Mouse (Mus musculus): ENCODE data around the gene Rnf212b. TPM values are rescaled to one million over a fixed set of nuclear protein-coding genes. Genes with fewer than 3 reads are reported as not detected.

Rnf212b gene
- total RNA-seq, 2 experiments from 2014 or later = not detected

DNA sequence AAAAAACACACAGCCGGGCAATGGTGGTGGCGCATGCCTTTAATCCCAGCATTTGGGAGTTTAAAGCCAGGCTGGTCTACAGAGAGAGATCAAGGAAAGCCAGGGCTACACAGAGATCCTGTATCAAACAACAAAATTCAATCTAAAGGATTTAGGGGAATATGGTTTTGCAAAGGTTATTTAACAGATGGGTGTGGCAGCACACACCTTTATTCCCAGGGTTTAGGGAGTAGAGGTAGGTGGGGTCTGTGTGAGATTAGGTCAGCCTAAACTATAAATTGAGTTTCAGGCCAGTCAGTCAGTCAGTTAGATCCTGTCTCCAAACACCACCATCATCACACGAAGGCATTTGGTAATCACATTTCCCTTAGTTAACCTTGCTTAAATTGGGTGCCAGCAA lies 78.3 kb downstream of the Rnf212b start, which contains the start of gene Pabpn1:
Pabpn1 (plus strand) TSS at position 301 of the 400 bp plus-strand sequence.
- peak within 1 kb of the TSS; percentile 91 for H3K27ac ChIP-seq
- DNase-seq (ENCODE audit: low spot score in 2 of 2) = no peak
- peak within 1 kb of the TSS; percentile 57 for H3K4me3 ChIP-seq
- no peak for TF ChIP-seq CTCF (conservative IDR thresholded peaks at IDR 0.05)

DNA sequence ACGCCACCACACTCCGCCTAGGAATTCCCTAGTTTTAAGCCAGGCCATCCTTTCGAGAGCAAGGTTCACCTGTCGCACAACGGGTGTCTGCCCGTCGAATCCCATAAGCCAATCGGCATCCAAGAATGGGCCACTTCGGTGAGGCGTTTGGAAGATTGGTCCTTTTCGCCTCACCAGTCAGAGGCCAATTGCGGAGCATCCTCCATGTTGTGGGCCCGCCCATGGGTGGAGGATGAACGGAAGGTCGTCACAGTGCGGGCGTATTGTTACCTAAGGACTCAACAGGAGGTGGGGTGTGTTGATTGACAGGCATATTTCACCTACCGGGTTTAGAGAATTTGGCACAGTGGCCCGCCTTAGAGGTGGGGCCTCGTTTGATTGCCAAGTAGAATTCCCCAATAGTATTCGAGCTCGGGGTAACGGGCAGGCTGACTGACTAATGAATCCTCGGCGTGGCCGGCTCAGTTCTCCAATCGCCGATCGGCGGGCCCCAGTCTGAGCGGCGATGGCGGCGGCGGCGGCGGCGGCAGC lies 79.8 kb downstream of the Rnf212b start:
- DNase-seq (ENCODE audit: low spot score in 2 of 2) = peak; percentile 97 to 100
- Histone ChIP-seq H3K4me3 (peak overlapping the region; percentile 57), H3K27ac (peak overlapping the region; percentile 99)
- 0 out of 2 replicates have a peak, but pooled peaks have one; percentile 2 for TF ChIP-seq CTCF (conservative IDR thresholded peaks at IDR 0.05)

DNA sequence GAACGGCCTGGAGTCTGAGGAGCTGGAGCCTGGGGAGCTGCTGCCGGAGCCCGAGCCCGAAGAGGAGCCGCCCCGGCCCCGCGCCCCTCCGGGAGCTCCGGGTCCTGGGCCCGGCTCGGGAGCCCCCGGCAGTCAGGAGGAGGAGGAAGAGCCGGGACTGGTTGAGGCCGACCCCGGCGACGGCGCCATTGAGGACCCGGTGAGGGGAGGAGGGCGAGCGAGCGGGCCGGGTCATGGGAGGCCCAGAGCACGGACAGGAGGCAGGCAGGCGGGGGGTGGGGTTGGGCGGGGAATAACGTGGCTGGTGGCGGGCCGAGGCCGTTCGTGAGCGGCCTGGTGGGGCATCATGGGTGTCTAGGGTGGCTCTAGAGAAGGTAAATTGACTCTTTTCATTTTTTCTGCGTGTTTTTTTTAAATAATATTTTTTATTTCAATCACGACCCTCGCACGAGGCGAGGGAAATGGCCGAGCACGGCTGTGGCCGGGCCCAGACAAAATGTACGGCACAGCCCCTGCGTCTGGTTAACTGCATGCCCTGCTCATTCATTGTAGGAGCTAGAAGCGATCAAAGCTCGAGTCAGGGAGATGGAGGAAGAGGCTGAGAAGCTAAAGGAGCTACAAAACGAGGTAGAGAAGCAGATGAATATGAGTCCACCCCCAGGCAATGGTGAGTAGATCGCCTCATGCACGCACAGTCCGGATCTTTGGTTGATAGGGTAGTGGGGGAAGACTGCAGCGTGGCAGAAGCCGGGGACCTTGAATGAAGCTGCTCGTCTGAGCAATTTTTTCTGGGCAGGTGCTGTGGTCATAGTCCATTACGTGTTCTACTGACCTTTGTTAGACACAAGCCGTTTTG lies 80.6 kb downstream of the Rnf212b start:
- TF ChIP-seq CTCF (conservative IDR thresholded peaks at IDR 0.05) = no peak

GRCm38 (mm10) chr14:54897445-54897844 lies 83.5 kb downstream of the Rnf212b start:
- Histone ChIP-seq H3K4me3 (no peak overlapping the region), H3K27ac (no peak overlapping the region)
- TF ChIP-seq CTCF (conservative IDR thresholded peaks at IDR 0.05) = no peak
- no peak for DNase-seq (ENCODE audit: low spot score in 2 of 2)

More for the DNA sequence above, 80.6 kb downstream of the Rnf212b start:
- Histone ChIP-seq H3K27ac (peak overlapping the region; percentile 99), H3K4me3 (peak overlapping the region; percentile 93)
- DNase-seq (ENCODE audit: low spot score in 2 of 2) = peak in 1 of 2 experiments; percentile 42

DNA sequence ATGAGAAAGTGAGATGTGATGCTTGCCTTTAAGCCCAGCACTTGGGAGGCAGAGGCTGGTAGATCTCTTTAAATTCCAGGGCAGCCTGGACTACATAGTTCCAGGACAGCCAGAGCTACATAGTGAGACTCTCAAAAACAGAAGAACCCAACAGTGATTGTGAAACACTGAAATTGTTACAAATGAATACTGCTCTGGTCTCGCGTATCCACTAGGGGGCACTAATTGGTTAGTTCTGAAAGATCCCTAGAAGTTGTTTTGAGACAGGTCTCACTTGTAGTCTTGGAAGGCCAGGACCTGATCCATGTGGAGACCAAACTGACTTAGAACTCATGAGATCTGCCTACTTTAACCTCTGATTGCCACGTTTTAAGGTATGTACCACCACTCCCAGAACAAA lies 86.4 kb downstream of the Rnf212b start:
- TF ChIP-seq CTCF (conservative IDR thresholded peaks at IDR 0.05) = peak; percentile 95
- peak overlapping the region; percentile 61 for H3K27ac ChIP-seq
- no peak overlapping the region for H3K4me3 ChIP-seq

GRCm38 (mm10) chr14:54903641-54904040 lies 89.7 kb downstream of the Rnf212b start:
- Histone ChIP-seq H3K4me3 (no peak overlapping the region), H3K27ac (no peak overlapping the region)
- no peak for TF ChIP-seq CTCF (conservative IDR thresholded peaks at IDR 0.05)
- no peak for DNase-seq (ENCODE audit: low spot score in 2 of 2)

More for the DNA sequence above, 86.4 kb downstream of the Rnf212b start:
- DNase-seq (ENCODE audit: low spot score in 2 of 2) = peak; percentile 83 to 87

Other genes with a start within 250 kb of the Rnf212b start
- gene Ajuba, start 236.6 kb upstream of the Rnf212b start, total RNA-seq (2021) = 1 to 10 TPM; 1.1 to 1.8 TPM
- 1 to 10 TPM; 5.8 to 7.1 TPM for gene 4931414P19Rik, start 208.1 kb upstream of the Rnf212b start, total RNA-seq (2021)
- 100 to 1,000 TPM; 199 to 218 TPM for gene Psmb5, start 196.1 kb upstream of the Rnf212b start, total RNA-seq (2021)
- under 1 TPM; 0.22 to 0.28 TPM for gene Psmb11, start 192.7 kb upstream of the Rnf212b start, total RNA-seq (2021)
- gene Gm17606, start 173.2 kb upstream of the Rnf212b start, total RNA-seq (2021) = not detected
- gene Cdh24, start 172.8 kb upstream of the Rnf212b start, total RNA-seq (2021) = 10 to 100 TPM; 22.5 to 27.5 TPM
- gene 1700123O20Rik, start 127.9 kb upstream of the Rnf212b start, total RNA-seq (2021) = 10 to 100 TPM; 20.8 to 22.1 TPM
- 100 to 1,000 TPM; 223 to 242 TPM for gene Acin1, start 127.2 kb upstream of the Rnf212b start, total RNA-seq (2021)
- gene Gm29776, start 115.3 kb upstream of the Rnf212b start, total RNA-seq (2021) = not detected
- not detected for gene Cebpe, start 102.0 kb upstream of the Rnf212b start, total RNA-seq (2021)
- 10 to 100 TPM; 49.4 to 54.1 TPM for gene Slc7a8, start 32.2 kb upstream of the Rnf212b start, total RNA-seq (2021)
- 10 to 100 TPM; 22.0 to 22.2 TPM for gene Homez, start 56.8 kb downstream of the Rnf212b start, total RNA-seq (2021)
- 10 to 100 TPM; 22.1 to 24.3 TPM for gene Ppp1r3e, start 63.4 kb downstream of the Rnf212b start, total RNA-seq (2021)
- 100 to 1,000 TPM; 114 to 126 TPM for gene Bcl2l2, start 69.2 kb downstream of the Rnf212b start, total RNA-seq (2021)
- 1 to 10 TPM; 1.0 to 9.4 TPM for gene Gm20521, start 69.3 kb downstream of the Rnf212b start, total RNA-seq (2021)
- gene Pabpn1, start 78.4 kb downstream of the Rnf212b start, total RNA-seq (2021) = 100 to 1,000 TPM; 271 to 305 TPM
- 100 to 1,000 TPM; 666 to 700 TPM for gene Slc22a17, start 99.0 kb downstream of the Rnf212b start, total RNA-seq (2021)
- gene Efs, start 112.0 kb downstream of the Rnf212b start, total RNA-seq (2021) = 10 to 100 TPM; 10.6 to 11.2 TPM
- not detected for gene Il25, start 118.6 kb downstream of the Rnf212b start, total RNA-seq (2021)
- gene Cmtm5, start 122.1 kb downstream of the Rnf212b start, total RNA-seq (2021) = 10 to 100 TPM; 66.9 to 78.4 TPM
- 1 to 10 TPM; 2.5 to 3.0 TPM for gene Myh6, start 152.8 kb downstream of the Rnf212b start, total RNA-seq (2021)
- gene Gm17428, start 162.8 kb downstream of the Rnf212b start, total RNA-seq (2021) = not detected
- gene Myh7, start 180.5 kb downstream of the Rnf212b start, total RNA-seq (2021) = 1 to 10 TPM; 8.3 TPM
- gene Ngdn, start 201.3 kb downstream of the Rnf212b start, total RNA-seq (2021) = 10 to 100 TPM; 30.3 to 34.9 TPM

Data from layer of hippocampus, adult 2 months (tissue).